Mouse (Mus musculus): ENCODE results near the gene Ggn.
A peak's percentile ranks its signal among the peaks of the same experiment; 100 is the strongest.
"Not testable (repeated sequence)": the region's sequence is repeated elsewhere in the genome, so short reads cannot be mapped to it uniquely, and the experiment has no call there.

The Ggn gene

DNA sequence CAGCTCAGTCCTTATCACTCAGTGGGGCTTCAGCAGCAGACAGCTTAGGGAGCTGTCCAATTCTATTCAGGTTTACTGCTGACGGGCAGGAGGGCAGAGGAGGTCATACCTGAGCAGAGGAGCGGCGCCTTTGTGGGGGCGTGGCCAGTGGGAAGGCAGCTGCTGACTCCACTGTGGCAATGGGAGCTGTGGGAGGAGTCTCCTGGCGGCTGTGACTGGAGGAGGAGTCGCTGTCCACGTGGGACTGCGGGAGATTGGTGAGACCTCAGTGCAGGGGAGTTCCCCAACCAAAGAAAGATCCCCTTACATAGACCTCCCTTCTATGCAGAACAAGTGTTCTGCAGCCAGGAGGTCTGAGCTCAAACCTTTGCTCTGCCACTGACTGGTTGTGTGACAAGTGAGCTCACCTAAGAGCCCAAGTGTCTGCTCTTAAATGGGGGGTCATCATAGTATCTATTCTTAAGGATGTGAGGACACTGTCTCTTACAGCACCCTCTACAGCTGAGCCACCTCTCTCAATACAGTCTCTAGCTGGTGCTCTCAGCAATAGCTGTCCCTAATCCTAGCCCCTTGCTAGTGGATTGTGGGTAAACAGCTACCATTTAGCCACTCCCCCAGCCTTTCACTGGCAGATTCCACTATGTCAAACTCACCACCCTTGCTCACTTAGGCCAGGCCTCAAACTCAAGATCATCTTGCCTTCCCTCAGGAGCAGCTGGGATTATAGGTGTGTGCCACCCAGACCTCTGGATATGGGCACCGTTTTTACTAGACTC lies 7.1 kb upstream of the Ggn start:
- DNase-seq: peak; percentile 49

GRCm38 (mm10) chr7:29167656-29168055 lies 2.4 kb upstream of the Ggn start:
- DNase-seq: no peak

DNA sequence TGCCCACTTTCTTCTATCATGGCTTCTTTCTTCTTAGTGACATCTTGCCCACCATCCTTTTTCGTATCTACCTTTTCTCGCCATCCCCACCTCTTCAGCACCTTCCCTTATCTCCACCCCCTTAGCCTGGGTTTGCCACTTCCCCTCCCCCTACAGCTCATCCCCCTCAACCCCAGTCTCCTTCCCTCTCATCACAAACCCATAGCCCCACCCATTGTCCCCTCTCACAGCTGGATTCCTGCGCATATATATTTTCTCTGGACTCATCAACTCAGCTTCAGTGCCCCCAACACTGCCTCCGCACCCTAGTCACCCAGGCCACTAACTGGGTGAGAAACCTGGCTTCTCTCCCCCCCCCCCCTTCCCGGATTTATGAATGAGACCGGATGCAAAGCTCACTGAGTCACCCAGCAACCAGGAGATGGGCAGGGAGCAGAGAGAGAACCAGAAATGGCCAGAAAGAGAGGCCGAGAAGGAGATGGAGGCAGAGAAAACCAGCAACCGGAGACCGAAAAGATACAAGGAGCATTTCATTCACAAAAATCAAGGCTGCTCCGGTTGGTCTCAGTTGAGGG lies 1.8 kb upstream of the Ggn start:
- no peak for DNase-seq

DNA sequence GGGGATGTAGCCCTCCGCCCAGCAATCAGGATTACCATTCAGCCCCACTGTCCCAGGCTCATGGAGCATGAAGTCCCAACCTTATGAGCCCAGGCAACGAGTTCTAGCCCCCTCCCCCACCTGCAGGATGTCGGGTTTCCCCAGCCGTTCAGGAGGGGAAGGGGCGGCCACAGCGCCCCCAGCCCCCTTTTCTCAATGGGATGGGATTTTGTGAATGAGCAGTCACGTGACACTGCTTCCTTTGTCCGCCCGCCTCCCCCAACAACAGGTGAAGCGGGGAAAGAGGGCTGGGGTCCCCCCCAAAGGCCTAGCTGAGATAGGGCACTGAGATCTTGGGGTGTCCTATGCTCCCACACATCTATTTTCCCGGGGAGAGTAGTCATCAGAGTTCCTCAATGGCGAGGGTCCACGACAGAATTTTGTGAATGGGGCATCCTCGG lies 1.2 kb upstream of the Ggn start:
- DNase-seq: no peak

GRCm38 (mm10) chr7:29169231-29170065 lies 562 bp upstream of the Ggn start:
- DNase-seq: peak; percentile 25

- DNase-seq: no peak
Observed at GRCm38 (mm10) chr7:29170755-29171561, 948 bp downstream of the Ggn start.

DNA sequence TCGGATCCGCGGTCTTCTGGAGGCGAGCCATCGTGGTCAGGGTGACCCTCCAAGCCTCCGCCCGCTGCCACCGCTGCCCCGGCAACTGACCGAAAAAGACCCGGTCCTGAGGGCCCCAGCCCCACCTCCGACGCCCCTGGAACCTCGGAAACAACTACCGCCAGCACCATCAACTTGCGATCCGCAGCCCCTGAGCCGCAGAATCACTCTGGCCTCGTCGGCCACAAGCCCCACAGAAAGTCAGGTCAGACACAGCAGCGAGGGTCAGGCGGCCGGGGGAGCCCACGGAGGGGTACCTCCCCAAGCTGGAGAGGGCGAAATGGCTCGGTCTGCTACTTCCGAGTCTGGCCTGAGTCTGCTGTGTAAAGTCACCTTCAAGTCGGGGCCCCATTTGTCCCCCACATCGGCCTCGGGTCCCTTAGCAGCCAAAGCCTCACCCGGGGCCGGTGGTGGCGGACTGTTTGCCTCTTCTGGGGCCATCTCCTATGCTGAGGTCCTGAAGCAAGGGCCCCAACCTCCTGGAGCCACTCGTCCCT lies 1.6 kb downstream of the Ggn start:
- DNase-seq: no peak

DNA sequence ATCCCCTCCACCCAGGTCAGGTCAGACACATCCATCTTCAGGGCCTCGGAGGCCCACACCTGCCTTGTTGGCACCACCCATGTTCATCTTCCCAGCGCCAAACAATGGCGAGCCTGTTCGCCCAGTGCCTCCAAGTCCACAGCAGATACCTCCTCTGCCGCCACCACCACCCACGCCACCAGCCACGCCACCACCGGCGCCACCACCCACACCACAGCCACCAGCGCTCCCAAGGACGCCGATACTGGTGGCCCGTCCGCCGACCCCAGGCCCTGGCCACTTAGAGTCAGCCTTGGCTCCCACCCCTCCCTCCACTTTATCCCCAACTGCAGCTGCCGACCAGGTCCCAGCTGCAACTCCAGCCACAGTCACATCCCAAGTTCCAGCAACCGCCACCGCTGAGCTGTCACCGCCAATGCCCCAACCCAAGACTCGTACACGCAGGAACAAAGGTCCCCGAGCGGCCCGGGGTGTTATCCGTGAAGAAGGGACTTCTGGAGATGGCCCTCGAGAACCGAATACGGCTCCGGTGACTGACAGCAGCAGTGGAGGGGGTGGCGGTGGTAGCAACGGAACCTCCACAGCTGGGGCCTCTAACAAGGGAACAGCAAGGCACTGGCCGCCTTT lies 2.5 kb downstream of the Ggn start:
- no peak for DNase-seq

DNA sequence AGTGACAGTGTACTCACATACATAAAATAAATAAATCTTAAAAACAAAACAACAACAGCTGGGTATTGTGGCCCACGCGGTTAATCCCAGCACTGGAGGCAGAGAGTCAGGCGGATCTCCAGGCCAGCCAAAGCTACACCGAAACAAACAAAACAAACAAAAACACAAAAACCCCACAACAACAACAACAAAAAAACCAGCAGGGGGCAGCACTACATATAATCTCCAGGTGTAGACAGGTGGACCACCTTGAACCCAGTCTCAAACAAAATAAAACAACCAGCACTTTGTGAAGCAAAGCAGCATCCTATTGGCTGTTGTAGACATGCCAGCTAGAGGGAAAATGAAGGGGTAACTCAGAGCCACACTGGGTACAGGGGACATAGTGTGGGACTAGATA lies 8.1 kb downstream of the Ggn start:
- no peak for DNase-seq

DNA sequence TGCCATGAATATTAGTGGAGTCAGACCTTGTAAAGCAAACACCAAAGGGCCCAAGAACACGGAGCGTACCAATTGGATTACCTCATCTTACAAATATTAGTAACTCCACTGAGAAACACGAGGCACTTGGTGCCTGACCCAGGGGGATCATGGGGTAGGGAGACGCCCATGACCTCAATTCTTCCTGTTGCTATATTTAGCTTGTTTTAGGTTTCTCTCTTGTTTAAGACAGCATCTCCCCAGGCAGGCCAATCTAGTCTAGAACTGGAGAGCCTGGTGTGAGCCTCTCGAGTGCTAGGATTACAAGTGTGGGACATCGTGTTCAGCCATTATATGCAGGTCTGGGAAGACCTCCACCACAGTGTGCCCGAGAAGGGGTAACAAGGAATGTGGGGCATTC lies 9.3 kb downstream of the Ggn start:
- DNase-seq: no peak

- DNase-seq: peak; percentile 97
Observed at GRCm38 (mm10) chr7:29180077-29180853, 10.3 kb downstream of the Ggn start, which contains the start of gene Psmd8. Gene Psmd8, minus strand, starts transcription at chr7:29180701.

DNA sequence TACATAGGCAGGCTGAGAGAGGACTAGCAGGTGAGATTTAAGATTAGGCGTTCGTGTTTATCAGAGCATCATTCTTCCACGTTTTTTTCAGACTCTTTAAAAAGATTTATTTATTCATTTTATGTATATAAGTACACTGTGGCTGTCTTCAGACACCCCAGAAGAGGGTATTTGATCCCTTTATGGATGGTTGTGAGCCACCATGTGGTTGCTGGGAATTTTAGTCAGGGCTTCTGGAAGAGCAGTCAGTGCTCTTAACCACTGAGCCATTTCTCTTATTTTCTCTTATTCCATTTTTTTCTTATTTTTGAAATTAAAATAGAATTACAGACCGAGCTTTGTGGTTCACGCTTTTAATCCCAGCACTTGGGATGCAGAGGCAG lies 10.8 kb downstream of the Ggn start:
- no peak for DNase-seq

DNA sequence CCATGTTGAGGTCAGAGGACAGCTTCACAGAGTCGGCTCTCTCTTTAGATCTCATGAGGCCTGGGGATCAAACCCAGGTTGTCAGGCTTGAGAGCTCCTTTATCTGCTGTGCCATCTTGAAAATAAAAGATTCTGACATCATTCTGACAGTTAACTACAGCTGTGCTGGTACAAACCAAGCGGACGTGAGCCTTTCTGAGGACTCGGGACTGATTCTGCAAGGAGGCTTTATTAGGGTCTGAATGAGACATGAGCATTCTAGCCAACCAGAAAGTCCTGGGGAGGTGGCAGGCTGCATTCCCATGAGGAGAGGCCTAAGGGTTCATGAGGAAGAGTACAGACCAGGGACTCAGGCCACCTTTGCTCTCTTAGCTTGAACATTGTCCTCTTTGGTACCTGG lies 11.3 kb downstream of the Ggn start:
- DNase-seq: not testable (repeated sequence)

GRCm38 (mm10) chr7:29194230-29194629 lies 24.2 kb downstream of the Ggn start:
- not testable (repeated sequence) for DNase-seq

GRCm38 (mm10) chr7:29202577-29202976 lies 32.6 kb downstream of the Ggn start:
- DNase-seq: no peak

GRCm38 (mm10) chr7:29211013-29211412 lies 41.0 kb downstream of the Ggn start:
- DNase-seq: not testable (repeated sequence)

- DNase-seq: peak; percentile 89
Observed at GRCm38 (mm10) chr7:29211415-29212198, 41.6 kb downstream of the Ggn start.

- no peak for DNase-seq
Observed at GRCm38 (mm10) chr7:29212199-29212765, 42.3 kb downstream of the Ggn start.

DNA sequence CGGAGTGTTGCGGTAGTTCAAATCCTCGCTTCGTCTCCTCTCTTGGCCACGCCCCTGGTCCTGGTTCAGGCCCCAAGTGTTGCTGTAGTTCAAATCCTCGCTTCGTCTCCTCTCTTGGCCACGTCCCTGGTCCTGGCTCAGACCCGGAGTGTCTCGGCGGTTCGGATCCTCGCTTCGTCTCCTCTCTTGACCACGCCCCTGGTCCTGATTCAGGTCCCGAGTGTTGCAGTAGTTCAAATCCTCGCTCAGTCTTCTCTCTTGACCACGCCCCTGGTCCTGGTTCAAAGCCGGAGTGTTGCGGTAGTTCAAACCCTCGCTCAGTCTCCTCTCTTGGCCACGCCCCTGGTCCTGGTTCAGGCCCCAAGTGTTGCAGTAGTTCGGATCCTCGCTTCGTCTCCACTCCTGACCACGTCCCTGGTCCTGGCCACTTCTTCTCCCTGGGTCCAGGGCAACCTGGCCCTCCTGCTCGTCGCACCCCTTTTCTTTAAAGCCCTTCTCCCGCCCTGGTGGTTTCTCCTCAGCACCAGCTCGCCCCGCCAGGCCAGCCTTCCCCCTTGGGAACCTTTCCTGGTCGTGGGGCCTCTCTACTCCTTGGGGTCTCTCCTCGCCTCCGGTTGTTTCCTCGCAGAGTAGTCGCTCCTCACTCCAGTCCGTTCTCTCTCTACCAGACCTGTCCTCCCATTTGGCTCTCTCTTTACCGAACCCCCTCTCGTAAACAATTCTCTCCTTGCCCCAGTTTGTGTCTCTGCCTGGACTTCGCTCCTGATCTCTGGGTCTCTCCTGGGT lies 43.0 kb downstream of the Ggn start:
- DNase-seq: not testable (repeated sequence)

Measured in thymus, postnatal 25 days (tissue).